Mouse (Mus musculus) cerebellum, adult 18-20 months (tissue): Measurements from ENCODE around the gene Rel.
"Not testable (repeated sequence)": the region's sequence is repeated elsewhere in the genome, so short reads cannot be mapped to it uniquely, and the experiment has no call there.

ENCODE experiments used
- DNase-seq, 2 experiments: peaks; one replicate each; pipeline ENCODE4 v3.0.0; 2021

Gene Rel

GRCm38 (mm10) chr11:23770760-23771506, at the start of gene Rel:
Gene Rel (minus strand): TSS chr11:23770970.
- peak; percentile 94 to 95 for DNase-seq

GRCm38 (mm10) chr11:23818745-23819144, 48.0 kb upstream of the Rel start:
- no peak for DNase-seq

- no peak for DNase-seq
Observed at GRCm38 (mm10) chr11:23810741-23811140, 40.0 kb upstream of the Rel start.

GRCm38 (mm10) chr11:23805716-23806115, 34.9 kb upstream of the Rel start:
- no peak for DNase-seq

- DNase-seq: no peak
Observed at GRCm38 (mm10) chr11:23803136-23803535, 32.4 kb upstream of the Rel start.

- DNase-seq: no peak
Observed at GRCm38 (mm10) chr11:23802256-23802655, 31.5 kb upstream of the Rel start.

DNA sequence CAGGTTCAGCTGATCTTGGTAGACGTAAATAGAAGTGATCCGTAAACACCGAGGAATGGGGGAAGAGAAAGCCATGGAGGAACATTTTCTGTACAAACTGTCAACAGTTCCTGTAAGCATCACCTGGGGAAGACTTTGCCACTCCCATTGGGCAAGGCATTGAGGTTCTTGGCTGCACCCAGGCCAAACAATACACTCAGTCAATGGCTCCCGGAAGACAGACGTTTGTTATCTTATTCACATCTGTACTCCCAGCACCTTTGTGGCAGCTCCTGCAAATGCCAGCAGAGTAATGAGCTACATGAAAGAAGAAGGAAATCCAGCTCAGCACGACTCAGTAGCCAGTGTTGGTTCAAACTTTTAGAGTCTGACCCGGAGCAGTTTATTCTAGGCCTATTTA, 31.1 kb upstream of the Rel start:
- no peak for DNase-seq

- DNase-seq: not testable (repeated sequence)
Observed at GRCm38 (mm10) chr11:23783677-23784076, 12.9 kb upstream of the Rel start.

GRCm38 (mm10) chr11:23783085-23783484, 12.3 kb upstream of the Rel start:
- DNase-seq: no peak

GRCm38 (mm10) chr11:23782038-23782437, 11.3 kb upstream of the Rel start:
- no peak for DNase-seq

- no peak for DNase-seq
Observed at GRCm38 (mm10) chr11:23778787-23779201, 8.0 kb upstream of the Rel start.

GRCm38 (mm10) chr11:23772471-23772870, 1.7 kb upstream of the Rel start:
- DNase-seq: no peak

DNA sequence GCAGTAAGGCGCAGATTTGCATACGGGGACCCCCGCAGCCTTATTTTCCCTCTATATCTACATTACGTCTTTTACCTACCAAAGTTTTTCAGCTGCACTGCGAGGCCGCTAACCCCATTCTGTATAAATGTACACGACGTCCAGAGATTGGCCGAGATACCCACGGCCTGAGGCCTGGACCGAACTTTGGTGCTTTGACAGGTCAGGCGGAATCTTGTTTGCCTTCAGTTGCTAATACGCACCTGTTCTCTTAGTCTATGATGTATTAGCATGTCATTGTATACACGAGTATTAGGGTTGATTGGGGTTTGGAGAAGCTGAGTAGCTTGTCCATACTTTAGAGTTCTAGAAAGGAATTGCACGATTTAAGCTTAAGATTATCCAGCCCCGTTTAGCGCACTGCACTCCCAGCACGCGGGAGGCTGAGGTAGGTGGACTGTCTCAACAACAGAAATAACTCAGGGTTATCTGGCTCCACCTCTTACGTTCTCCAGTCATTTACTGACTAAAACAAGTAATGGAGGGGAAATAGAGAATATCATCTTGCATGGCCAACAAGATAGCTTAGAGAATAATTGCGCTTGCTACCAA, 832 bp upstream of the Rel start:
- DNase-seq: no peak

GRCm38 (mm10) chr11:23770510-23770759, 335 bp downstream of the Rel start:
- DNase-seq: no peak

DNA sequence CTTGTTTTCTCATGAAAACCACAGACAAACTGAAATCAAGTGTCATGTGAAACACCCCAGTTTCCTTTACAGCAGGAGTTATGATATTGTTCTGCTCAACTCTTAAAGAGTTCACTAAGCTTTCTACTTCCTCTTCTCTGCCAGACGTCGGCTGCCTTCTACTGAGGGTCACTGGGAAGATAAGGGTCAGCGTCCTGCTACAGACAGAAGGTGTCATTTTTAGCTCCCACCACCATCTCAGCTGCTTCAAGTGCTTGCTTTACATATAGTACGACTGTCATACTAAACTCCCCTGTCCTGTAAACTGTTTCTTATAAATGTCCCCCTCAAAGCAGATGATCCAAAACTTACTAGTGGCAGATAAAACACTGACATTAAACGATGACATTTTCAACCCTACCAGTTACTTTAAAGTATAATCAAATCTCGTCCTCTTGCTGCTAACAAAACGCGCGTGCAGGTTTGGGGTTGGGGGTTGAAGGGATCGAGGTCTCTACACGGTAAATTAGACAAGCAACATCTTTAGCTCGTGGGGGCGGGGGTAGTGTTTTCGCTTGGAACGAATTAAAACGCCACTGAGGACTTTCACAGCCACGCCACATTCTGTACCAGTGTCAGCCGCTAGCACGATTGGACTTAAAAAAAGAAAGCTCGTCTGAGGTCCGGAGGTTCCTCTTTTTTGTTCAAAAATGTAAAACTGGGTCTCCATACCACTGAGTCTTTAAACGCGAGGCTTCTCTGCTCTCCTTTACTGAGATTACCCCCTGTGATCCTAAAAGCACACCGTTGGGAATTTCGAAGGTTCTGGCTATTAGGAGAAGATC, 872 bp downstream of the Rel start:
- DNase-seq: peak; percentile 11 to 18

- DNase-seq: no peak
Observed at GRCm38 (mm10) chr11:23769033-23769432, 1.7 kb downstream of the Rel start.

- DNase-seq: no peak
Observed at GRCm38 (mm10) chr11:23767928-23768327, 2.8 kb downstream of the Rel start.

GRCm38 (mm10) chr11:23767369-23767768, 3.4 kb downstream of the Rel start:
- not testable (repeated sequence) for DNase-seq

DNA sequence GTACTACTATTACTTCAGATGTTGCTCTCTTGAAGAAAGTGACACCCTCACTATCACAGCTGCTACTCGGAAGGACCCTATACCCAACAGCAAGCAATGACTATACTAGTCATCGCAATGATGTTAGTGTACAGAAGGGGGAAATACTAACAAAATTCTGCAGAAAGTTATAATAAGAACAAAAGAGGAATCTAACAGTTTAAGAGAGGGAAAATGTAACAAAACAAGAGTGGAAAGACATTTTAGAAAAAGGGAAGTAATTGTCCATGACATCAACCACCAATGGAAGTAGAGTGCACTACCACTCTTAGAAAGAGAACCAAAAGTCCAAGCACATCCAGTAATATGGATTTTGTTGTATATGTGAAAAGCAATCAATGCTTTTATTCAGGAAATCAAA, 8.1 kb downstream of the Rel start:
- DNase-seq: no peak

GRCm38 (mm10) chr11:23758218-23758617, 12.6 kb downstream of the Rel start:
- DNase-seq: no peak

DNA sequence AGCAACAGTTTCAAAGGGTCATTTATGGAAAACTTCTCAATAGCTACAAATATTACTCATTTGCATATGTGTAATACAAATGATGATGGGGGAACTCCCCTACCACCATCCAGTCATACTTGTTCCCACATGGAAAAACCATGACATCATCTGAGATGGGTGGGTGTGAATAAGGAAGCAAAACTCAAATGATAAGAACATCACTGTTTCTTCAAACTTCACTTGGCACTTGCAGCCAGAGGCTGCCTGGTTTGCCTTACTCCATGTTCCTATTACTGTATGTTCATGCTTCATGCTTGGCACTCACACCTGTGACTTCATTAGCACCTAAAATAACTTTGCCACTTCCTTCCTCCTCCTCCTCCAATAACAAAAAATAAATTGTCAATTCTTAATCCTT, 16.4 kb downstream of the Rel start:
- DNase-seq: no peak

- DNase-seq: no peak
Observed at GRCm38 (mm10) chr11:23753136-23753710, 17.5 kb downstream of the Rel start.

GRCm38 (mm10) chr11:23746102-23746501, 24.7 kb downstream of the Rel start:
- no peak for DNase-seq

GRCm38 (mm10) chr11:23744352-23744751, 26.4 kb downstream of the Rel start:
- no peak for DNase-seq
